20 mouse cellular contexts compared by ENCODE assay signal in genomic region chr6:72515644-72516043, GRCm38 (mm10). TPM values are rescaled to one million over a fixed set of nuclear protein-coding genes. Genes with fewer than 3 reads are reported as not detected.
"Had no signal": no experiment of that assay in that cellular context is flagged by ENCODE, and none has a peak within 500 bp of the region (broad histone marks: within the 10 kb centered on the region; RNA-seq: fewer than 3 reads in every experiment).

No protein-coding gene starts in this region.

- DNase-seq: liver, postnatal 0 days; lung, adult 2 months; lung, postnatal 14 days; lung, postnatal 36 days; midbrain, embryonic 14.5 days; right cerebral cortex, postnatal 14 days; thymus, adult 2 months; thymus, postnatal 25 days; thymus, postnatal 4 days had no signal

- H3K9me3 ChIP-seq: lung, embryonic 15.5 days; megakaryocyte, embryonic 14.5 days; midbrain, embryonic 12.5 days; neural tube, embryonic 12.5 days; stomach, embryonic 15.5 days had no signal

- H3K27me3 ChIP-seq: lung, embryonic 15.5 days; megakaryocyte, embryonic 14.5 days; midbrain, embryonic 12.5 days; neural tube, embryonic 12.5 days; stomach, embryonic 15.5 days had no signal

- H3K27ac ChIP-seq: lung, embryonic 15.5 days; macrophage; midbrain, embryonic 12.5 days; neural tube, embryonic 12.5 days; stomach, embryonic 15.5 days; stomach, postnatal 0 days had no signal

- H3K36me3 ChIP-seq: lung, embryonic 15.5 days; midbrain, embryonic 12.5 days; neural tube, embryonic 12.5 days; stomach, embryonic 15.5 days had no signal

- H3K9ac ChIP-seq: liver, postnatal 0 days; lung, embryonic 15.5 days; midbrain, embryonic 12.5 days; neural tube, embryonic 12.5 days; stomach, embryonic 15.5 days had no signal

- ATAC-seq: liver, postnatal 0 days; lung, postnatal 0 days had no signal

- H3K4me2 ChIP-seq: lung, embryonic 15.5 days; midbrain, embryonic 12.5 days; neural tube, embryonic 12.5 days; stomach, embryonic 15.5 days had no signal

- H3K4me3 ChIP-seq: lung, embryonic 15.5 days; megakaryocyte, embryonic 14.5 days; midbrain, embryonic 12.5 days; neural tube, embryonic 12.5 days; stomach, embryonic 15.5 days had no signal

RNA-seq across cellular contexts. Expression of gene Sh2d6, which starts 5.9 kb away (rescaled TPM):
- total RNA-seq: megakaryocyte progenitor cell, adult 5-6 weeks; midbrain, postnatal 0 days; monocyte, adult 5-6 weeks had no signal
- polyA plus RNA-seq: liver, postnatal 0 days; lung, embryonic 15.5 days; lung, postnatal 0 days had no signal
